Mouse (Mus musculus): Measurements from ENCODE around the gene Ecsit. TPM values are rescaled to one million over a fixed set of nuclear protein-coding genes. Genes with fewer than 3 reads are reported as not detected.

Gene Ecsit
- polyA plus RNA-seq, 1 experiment = 58.1 TPM

DNA sequence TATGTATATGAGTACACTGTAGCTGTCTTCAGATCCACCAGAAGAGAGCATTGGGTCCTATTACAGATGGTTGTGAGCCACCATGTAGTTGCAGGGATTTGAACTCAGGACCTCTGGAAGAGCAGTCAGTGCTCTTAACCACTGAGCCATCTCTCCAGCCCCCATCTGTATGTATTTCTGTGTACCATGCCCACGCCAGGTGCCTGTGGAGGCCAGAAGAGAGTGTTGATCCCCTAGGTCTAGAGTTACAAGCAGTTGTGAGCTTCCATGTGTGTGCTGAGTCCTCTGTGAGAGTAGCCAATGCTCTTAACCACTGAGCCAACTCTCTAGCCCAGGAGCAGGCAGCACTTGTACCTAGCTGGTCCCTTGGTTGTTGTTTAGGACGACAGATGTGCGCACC is 38.9 kb upstream of the Ecsit start:
- TF ChIP-seq POLR2A (IDR thresholded peaks at IDR 0.05; ENCODE audit: control insufficient read depth, extremely low read depth, insufficient read depth, low read length, poor library complexity) (no peak), CTCF (IDR thresholded peaks at IDR 0.05; ENCODE audit: borderline replicate concordance, control insufficient read depth, extremely low read depth, insufficient read depth, low read length, poor library complexity) (no peak)
- H3K27ac ChIP-seq (ENCODE audit: control insufficient read depth, insufficient read depth, low read length) = no peak overlapping the region
- H3K36me3 ChIP-seq (ENCODE audit: control insufficient read depth, insufficient read depth, low read length) = peaks cover 13% of the 10 kb centered on the region; the same call in 1 of the 2 replicates
- DNase-seq = no peak
- H3K27me3 ChIP-seq (ENCODE audit: control insufficient read depth, insufficient read depth, low read length) = no peaks in the 10 kb centered on the region
- 99% methylated on average over 3 of the region's 3 CpGs for WGBS
- H3K4me3 ChIP-seq (ENCODE audit: control insufficient read depth, insufficient read depth, low read length) = no peak overlapping the region
- H3K4me1 ChIP-seq (replicated peaks; ENCODE audit: control insufficient read depth, insufficient read depth, low read length) = 0 out of 2 replicates have a peak, but pooled peaks cover 2% of the 10 kb centered on the region

DNA sequence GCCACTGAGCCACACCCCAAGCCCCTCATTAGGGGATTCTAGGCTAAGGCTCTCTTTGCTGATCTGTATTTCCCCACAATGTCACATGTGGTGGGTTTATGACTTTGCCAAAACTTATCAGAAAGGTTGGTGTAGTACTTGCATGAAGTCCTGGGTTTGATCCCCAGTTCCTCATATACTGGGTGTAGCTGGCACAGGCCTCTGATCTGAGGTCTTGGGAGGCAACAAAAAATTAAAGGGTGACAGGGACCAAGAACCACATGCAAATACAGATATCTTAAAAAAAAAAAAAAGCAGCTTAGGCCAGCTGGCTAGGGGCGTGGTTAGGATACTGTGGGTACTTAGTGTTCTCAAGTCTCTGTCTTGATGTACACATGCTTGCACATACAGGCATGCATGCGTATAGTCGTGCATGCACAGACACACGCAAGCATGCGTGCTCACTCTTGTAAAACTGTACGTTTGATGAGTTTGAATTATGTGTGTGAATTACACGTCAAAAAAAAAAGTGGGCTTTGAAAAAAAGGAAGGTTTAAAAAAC is 37.9 kb upstream of the Ecsit start:
- no peak for TF ChIP-seq CTCF (IDR thresholded peaks at IDR 0.05; ENCODE audit: borderline replicate concordance, control insufficient read depth, extremely low read depth, insufficient read depth, low read length, poor library complexity)
- TF ChIP-seq POLR2A (IDR thresholded peaks at IDR 0.05; ENCODE audit: control insufficient read depth, extremely low read depth, insufficient read depth, low read length, poor library complexity) = no peak
- Histone ChIP-seq H3K27ac (ENCODE audit: control insufficient read depth, insufficient read depth, low read length) (no peak overlapping the region), H3K36me3 (ENCODE audit: control insufficient read depth, insufficient read depth, low read length) (peaks cover 9% of the 10 kb centered on the region; the same call in 1 of the 2 replicates), H3K27me3 (ENCODE audit: control insufficient read depth, insufficient read depth, low read length) (no peaks in the 10 kb centered on the region), H3K4me3 (ENCODE audit: control insufficient read depth, insufficient read depth, low read length) (no peak overlapping the region), H3K4me1 (replicated peaks; ENCODE audit: control insufficient read depth, insufficient read depth, low read length) (0 out of 2 replicates have a peak, but pooled peaks cover 2% of the 10 kb centered on the region)
- DNase-seq = no peak
- WGBS = 59% methylated on average over 7 of the region's 7 CpGs

DNA sequence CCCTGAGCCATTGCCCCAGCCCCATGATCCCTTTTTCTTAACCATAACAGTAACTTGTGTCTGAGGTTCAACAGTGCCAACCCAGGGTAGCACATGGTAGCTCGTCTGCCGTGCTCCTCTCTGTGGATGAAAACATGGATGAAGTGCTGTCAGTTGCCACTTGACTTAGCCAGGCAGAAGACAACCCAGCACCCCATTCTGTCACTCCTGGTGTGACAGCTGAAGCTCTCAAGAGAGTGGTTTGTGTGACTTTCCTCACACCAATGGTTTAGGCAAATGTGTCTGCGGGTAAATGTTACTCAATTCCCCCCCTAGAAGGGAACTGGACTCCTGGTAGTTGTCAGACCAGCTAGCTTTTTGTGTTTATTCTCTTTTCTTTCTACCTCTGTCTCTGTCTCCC is 36.8 kb upstream of the Ecsit start:
- peaks cover 6% of the 10 kb centered on the region for H3K4me1 ChIP-seq (replicated peaks; ENCODE audit: control insufficient read depth, insufficient read depth, low read length)
- H3K4me3 ChIP-seq (ENCODE audit: control insufficient read depth, insufficient read depth, low read length) = no peak overlapping the region
- WGBS = 87% methylated on average over 3 of the region's 3 CpGs
- no peak overlapping the region for H3K27ac ChIP-seq (ENCODE audit: control insufficient read depth, insufficient read depth, low read length)
- no peaks in the 10 kb centered on the region for H3K27me3 ChIP-seq (ENCODE audit: control insufficient read depth, insufficient read depth, low read length)
- no peak for DNase-seq
- peaks cover 4% of the 10 kb centered on the region; the same call in 1 of the 2 replicates for H3K36me3 ChIP-seq (ENCODE audit: control insufficient read depth, insufficient read depth, low read length)
- no peak for TF ChIP-seq CTCF (IDR thresholded peaks at IDR 0.05; ENCODE audit: borderline replicate concordance, control insufficient read depth, extremely low read depth, insufficient read depth, low read length, poor library complexity)
- no peak for TF ChIP-seq POLR2A (IDR thresholded peaks at IDR 0.05; ENCODE audit: control insufficient read depth, extremely low read depth, insufficient read depth, low read length, poor library complexity)

DNA sequence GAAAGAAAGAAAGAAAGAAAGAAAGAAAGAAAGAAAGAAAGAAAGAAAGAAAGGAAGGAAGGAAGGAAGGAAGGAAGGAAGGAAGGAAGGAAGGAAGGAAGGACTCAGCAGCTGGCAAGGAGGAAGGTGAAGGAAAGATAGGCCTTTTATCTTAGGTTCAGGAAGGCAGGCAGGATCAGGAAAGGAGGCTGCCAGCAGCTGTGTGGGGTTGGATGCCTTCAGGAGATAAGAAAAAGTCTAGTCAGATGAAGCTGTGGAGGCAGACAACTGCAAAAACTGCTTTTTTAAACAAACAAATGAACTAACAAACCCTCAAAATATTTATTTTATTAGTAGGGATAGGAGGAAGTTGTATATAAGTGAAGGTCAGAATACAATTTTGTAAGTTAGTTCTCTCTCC is 36.3 kb upstream of the Ecsit start:
- Histone ChIP-seq H3K4me1 (replicated peaks; ENCODE audit: control insufficient read depth, insufficient read depth, low read length) (peaks cover 6% of the 10 kb centered on the region), H3K27me3 (ENCODE audit: control insufficient read depth, insufficient read depth, low read length) (no peaks in the 10 kb centered on the region), H3K27ac (ENCODE audit: control insufficient read depth, insufficient read depth, low read length) (no peak overlapping the region), H3K4me3 (ENCODE audit: control insufficient read depth, insufficient read depth, low read length) (no peak overlapping the region), H3K36me3 (ENCODE audit: control insufficient read depth, insufficient read depth, low read length) (no peaks in the 10 kb centered on the region)
- TF ChIP-seq CTCF (IDR thresholded peaks at IDR 0.05; ENCODE audit: borderline replicate concordance, control insufficient read depth, extremely low read depth, insufficient read depth, low read length, poor library complexity) (no peak), POLR2A (IDR thresholded peaks at IDR 0.05; ENCODE audit: control insufficient read depth, extremely low read depth, insufficient read depth, low read length, poor library complexity) (no peak)
- no peak for DNase-seq

DNA sequence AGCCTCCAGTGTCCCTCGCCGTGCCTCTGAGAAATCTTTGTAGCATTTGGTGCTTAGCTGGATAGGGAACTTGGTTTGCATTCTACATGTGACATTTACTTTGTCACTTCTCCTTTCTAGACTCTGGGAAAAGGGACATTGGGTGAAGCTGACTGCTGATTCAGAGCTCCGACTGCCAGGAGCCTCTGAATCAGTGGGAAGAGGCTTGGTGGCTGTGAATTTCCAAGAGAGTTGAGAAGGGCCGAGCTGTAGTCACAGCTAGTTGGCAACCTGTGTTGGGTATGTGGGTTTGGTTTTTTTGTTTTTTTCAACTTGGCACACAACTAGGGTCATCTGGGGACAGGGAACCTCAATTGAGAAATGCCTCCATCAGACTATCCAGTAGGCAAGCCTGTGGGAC is 34.3 kb upstream of the Ecsit start:
- WGBS = 79% methylated on average over 4 of the region's 4 CpGs
- H3K27me3 ChIP-seq (ENCODE audit: control insufficient read depth, insufficient read depth, low read length) = no peaks in the 10 kb centered on the region
- no peaks in the 10 kb centered on the region for H3K36me3 ChIP-seq (ENCODE audit: control insufficient read depth, insufficient read depth, low read length)
- no peak overlapping the region for H3K27ac ChIP-seq (ENCODE audit: control insufficient read depth, insufficient read depth, low read length)
- no peak overlapping the region for H3K4me3 ChIP-seq (ENCODE audit: control insufficient read depth, insufficient read depth, low read length)
- no peak for DNase-seq
- no peak for TF ChIP-seq POLR2A (IDR thresholded peaks at IDR 0.05; ENCODE audit: control insufficient read depth, extremely low read depth, insufficient read depth, low read length, poor library complexity)
- no peak for TF ChIP-seq CTCF (IDR thresholded peaks at IDR 0.05; ENCODE audit: borderline replicate concordance, control insufficient read depth, extremely low read depth, insufficient read depth, low read length, poor library complexity)
- peaks cover 11% of the 10 kb centered on the region for H3K4me1 ChIP-seq (replicated peaks; ENCODE audit: control insufficient read depth, insufficient read depth, low read length)

DNA sequence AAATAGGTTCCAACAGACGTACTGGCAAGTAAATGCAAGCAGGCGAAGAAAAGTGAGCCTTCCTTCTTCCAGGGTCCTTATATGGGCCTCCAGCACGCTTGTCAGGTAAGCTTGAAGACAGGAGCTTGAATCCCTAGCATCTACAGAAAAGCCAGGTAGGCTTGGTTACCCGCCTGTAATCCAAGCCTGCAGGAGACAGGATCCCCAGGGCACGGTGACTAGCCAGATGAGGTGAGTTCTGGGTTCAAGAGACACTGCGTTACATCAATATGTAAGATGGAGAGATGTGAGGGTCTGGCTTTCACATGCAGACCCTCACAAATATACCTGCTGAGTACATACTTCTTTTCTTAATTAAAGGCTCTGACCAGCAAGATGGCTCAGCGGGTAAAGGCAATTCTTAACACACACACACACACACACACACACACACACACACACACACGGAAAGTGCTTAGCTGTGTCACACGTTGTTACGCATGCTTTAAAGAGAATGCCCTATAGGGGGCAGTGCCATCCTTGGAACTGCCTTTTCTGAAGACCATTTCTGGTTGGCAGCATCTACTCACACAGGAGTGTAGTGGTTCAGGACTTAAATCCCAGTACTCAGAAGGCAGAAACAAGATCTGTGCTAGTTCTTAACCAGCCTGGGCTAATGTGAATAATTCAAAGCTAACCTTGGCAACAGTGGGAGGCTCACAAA is 32.7 kb upstream of the Ecsit start:
- Histone ChIP-seq H3K27ac (ENCODE audit: control insufficient read depth, insufficient read depth, low read length) (no peak overlapping the region), H3K4me3 (ENCODE audit: control insufficient read depth, insufficient read depth, low read length) (no peak overlapping the region), H3K4me1 (replicated peaks; ENCODE audit: control insufficient read depth, insufficient read depth, low read length) (peaks cover 9% of the 10 kb centered on the region), H3K36me3 (ENCODE audit: control insufficient read depth, insufficient read depth, low read length) (peaks cover 8% of the 10 kb centered on the region), H3K27me3 (ENCODE audit: control insufficient read depth, insufficient read depth, low read length) (no peaks in the 10 kb centered on the region)
- TF ChIP-seq POLR2A (IDR thresholded peaks at IDR 0.05; ENCODE audit: control insufficient read depth, extremely low read depth, insufficient read depth, low read length, poor library complexity) (no peak), CTCF (IDR thresholded peaks at IDR 0.05; ENCODE audit: borderline replicate concordance, control insufficient read depth, extremely low read depth, insufficient read depth, low read length, poor library complexity) (no peak)
- 43% methylated on average over 10 of the region's 10 CpGs for WGBS
- DNase-seq = peak; percentile 69
